Mouse (Mus musculus) heart, embryonic 16.5 days (tissue): ENCODE measurements around the gene Pcnx. TPM values are rescaled to one million over a fixed set of nuclear protein-coding genes. Genes with fewer than 3 reads are reported as not detected.

ENCODE experiments used
- ATAC-seq: fragments of 200-750 bp; cut with Nextera tagmentation; replicated peaks from 2 replicates; pipeline ENCODE4 v1.8.0; 2017; ENCODE audit warnings: moderate number of reproducible peaks; ENCODE audit not compliant: insufficient read depth, low FRiP score; ENCODE audit errors: extremely low read depth
- H3K27ac ChIP-seq: fragments of 300-500 bp; sonication (generic); 2 replicates; pipeline ENCODE4 v1.5.1; 2014; ENCODE audit warnings: mild to moderate bottlenecking, low read length, control low read depth, moderate library complexity
- H3K27me3 ChIP-seq: fragments of 300-500 bp; sonication (generic); 2 replicates; pipeline ENCODE4 v1.6.1; 2014; ENCODE audit warnings: low read length, mixed read lengths; ENCODE audit not compliant: control insufficient read depth, insufficient read depth
- H3K36me3 ChIP-seq: fragments of 300-500 bp; sonication (generic); 2 replicates; pipeline ENCODE4 v1.6.1; 2014; ENCODE audit not compliant: control insufficient read depth, insufficient read depth
- H3K4me1 ChIP-seq: fragments of 300-500 bp; sonication (generic); 2 replicates; pipeline ENCODE4 v1.6.1; 2014; ENCODE audit warnings: low read length, mixed read lengths; ENCODE audit not compliant: control insufficient read depth, insufficient read depth
- H3K4me2 ChIP-seq: fragments of 300-500 bp; sonication (generic); 2 replicates; pipeline ENCODE4 v1.6.1; 2014; ENCODE audit warnings: low read depth, mild to moderate bottlenecking, control low read depth, low read length
- H3K4me3 ChIP-seq: fragments of 300-500 bp; sonication (generic); 2 replicates; pipeline ENCODE4 v1.5.1; 2014; ENCODE audit warnings: mild to moderate bottlenecking, control low read depth, low read length
- H3K9ac ChIP-seq: fragments of 300-500 bp; sonication (generic); 2 replicates; pipeline ENCODE4 v1.6.1; 2014; ENCODE audit warnings: low read length, control low read depth
- H3K9me3 ChIP-seq: fragments of 300-500 bp; sonication (generic); replicated peaks from 2 replicates; pipeline ENCODE4 v1.6.1; 2016; ENCODE audit warnings: low read length; ENCODE audit not compliant: control insufficient read depth
- WGBS: fragments of 180-500 bp; shearing (Covaris S2); extraction: QIAGEN DNeasy Blood & Tissue Kit; methylation state at CpG from one replicate; pipeline ENCODE4 v1.1.7; 2014; 5-methylcytosine and 5-hydroxymethylcytosine counted together
- polyA plus RNA-seq: library from polyadenylated mRNA; unstranded; fragments of >200 nt; fragmentation: Nextera tagmentation; extraction: Ambion mirVana; gene quantifications from 2 replicates; pipeline ENCODE4 v1.2.1, GENCODE M21; 2015

Pcnx gene
- polyA plus RNA-seq, 1 experiment from 2014 or later, result 9.3 TPM

DNA sequence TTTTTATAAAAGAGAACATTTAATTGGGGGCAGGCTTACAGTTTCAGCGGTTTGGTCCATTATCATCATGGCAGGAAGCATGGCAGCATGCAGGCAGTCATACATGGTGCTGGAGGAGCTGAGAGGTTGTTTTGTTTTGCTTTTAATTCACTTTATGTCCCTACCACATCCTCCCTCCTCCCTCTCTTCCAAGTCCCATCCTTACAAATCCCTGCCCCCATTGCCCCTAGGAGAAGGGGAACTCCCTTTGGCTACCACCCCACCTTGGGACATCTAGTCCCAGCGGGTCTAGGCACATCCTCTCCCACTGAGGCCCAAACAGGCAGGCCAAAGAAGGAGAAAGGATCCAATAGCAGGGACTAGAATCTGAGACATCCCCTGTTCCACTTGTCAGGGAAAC is 44.6 kb downstream of the Pcnx start:
- ATAC-seq, result no peak
- 89% methylated on average over 2 of the region's 2 CpGs for WGBS
- Histone ChIP-seq H3K4me3 (no peak overlapping the region), H3K27me3 (no peaks in the 10 kb centered on the region), H3K36me3 (peaks cover 7% of the 10 kb centered on the region), H3K27ac (no peak overlapping the region), H3K9ac (no peak overlapping the region), H3K9me3 (peaks cover 3% of the 10 kb centered on the region), H3K4me1 (peaks cover 5% of the 10 kb centered on the region), H3K4me2 (no peak overlapping the region)

DNA sequence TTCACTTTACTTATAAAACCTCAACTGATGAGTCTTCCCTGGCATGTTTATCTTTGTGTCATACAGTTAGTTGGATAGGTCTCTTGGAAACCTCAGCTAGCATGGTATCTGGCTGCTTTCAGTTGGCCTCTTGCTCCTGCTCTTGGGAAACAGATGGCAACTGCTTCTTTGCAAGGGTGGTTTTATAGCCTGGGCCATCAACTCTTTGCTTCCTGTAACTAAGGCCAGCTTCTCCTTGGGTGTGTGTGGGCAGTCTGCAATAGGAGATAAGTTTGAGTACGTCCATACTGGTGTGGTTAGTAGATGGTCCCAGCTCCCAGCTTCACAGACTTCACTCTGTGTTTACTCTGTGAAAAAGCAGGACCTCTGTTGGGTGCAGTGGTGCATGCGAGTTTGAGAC is 46.0 kb downstream of the Pcnx start:
- no peaks in the 10 kb centered on the region for H3K27me3 ChIP-seq
- WGBS, result 80% methylated on average over 2 of the region's 2 CpGs
- no peak overlapping the region for H3K4me3 ChIP-seq
- ATAC-seq, result no peak
- H3K9ac ChIP-seq, result no peak overlapping the region
- H3K27ac ChIP-seq, result no peak overlapping the region
- H3K36me3 ChIP-seq, result peaks cover 7% of the 10 kb centered on the region
- peaks cover 3% of the 10 kb centered on the region for H3K9me3 ChIP-seq
- H3K4me2 ChIP-seq, result no peak overlapping the region
- H3K4me1 ChIP-seq, result peaks cover 5% of the 10 kb centered on the region

DNA sequence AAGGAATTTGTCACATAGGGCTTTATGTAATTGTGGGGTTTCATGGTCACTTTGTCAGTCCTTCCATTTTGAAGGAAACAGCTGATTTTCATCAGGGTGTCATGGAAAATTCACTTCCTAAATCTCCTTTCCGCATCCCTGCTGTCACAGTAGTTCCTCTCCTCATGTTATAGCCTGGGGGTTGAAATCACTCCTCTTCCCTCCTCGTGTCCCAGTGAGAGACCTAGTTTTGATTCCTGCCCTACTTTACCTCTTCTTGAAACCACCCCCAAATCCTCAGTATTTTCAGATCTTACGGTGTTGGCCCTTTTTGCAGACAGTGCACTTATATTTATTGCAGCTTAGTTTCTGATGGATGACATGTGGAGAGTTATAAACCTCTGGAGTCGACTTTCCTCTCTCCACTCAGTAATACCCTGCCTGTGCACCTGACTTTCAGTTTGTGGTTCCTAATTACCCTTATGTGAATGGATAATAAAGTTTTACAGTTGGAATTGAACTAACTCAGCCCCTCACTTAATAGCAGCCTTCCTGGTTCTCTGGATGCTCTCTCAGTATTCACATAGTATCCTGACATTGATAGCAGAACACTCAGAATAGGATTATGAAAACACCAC is 48.0 kb downstream of the Pcnx start:
- no peak for ATAC-seq
- H3K4me1 ChIP-seq, result no peaks in the 10 kb centered on the region
- H3K36me3 ChIP-seq, result peaks cover 7% of the 10 kb centered on the region
- 69% methylated on average over 4 of the region's 4 CpGs for WGBS
- peaks cover 3% of the 10 kb centered on the region for H3K9me3 ChIP-seq
- no peak overlapping the region for H3K27ac ChIP-seq
- no peak overlapping the region for H3K9ac ChIP-seq
- H3K4me3 ChIP-seq, result no peak overlapping the region
- no peak overlapping the region for H3K4me2 ChIP-seq
- no peaks in the 10 kb centered on the region for H3K27me3 ChIP-seq

DNA sequence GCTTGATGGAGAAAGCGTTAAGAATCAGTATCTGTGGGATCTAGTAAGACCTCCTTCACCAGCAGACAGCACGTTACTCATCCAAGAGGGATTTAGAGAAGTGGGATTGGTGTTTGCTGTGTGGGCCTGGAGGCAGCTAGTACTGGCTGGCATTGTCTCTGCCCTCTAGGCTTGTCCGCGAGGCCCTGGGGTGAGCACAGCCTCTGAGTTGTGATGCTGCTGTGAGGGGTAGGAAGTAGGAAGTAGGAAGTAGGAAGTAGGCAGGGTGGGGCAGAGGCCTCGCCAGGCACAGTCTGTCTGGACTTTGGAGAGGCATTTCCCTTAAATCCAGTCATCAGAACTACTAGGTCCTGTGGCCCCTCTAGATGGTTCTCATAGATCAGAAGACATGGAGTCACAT is 50.6 kb downstream of the Pcnx start:
- Histone ChIP-seq H3K4me1 (0 out of 2 replicates have a peak, but pooled peaks cover 2% of the 10 kb centered on the region), H3K9me3 (peaks cover 3% of the 10 kb centered on the region), H3K4me2 (no peak overlapping the region), H3K27me3 (no peaks in the 10 kb centered on the region), H3K36me3 (peaks cover 13% of the 10 kb centered on the region), H3K9ac (no peak overlapping the region), H3K4me3 (no peak overlapping the region), H3K27ac (no peak overlapping the region)
- WGBS, result 76% methylated on average over 5 of the region's 5 CpGs
- no peak for ATAC-seq

DNA sequence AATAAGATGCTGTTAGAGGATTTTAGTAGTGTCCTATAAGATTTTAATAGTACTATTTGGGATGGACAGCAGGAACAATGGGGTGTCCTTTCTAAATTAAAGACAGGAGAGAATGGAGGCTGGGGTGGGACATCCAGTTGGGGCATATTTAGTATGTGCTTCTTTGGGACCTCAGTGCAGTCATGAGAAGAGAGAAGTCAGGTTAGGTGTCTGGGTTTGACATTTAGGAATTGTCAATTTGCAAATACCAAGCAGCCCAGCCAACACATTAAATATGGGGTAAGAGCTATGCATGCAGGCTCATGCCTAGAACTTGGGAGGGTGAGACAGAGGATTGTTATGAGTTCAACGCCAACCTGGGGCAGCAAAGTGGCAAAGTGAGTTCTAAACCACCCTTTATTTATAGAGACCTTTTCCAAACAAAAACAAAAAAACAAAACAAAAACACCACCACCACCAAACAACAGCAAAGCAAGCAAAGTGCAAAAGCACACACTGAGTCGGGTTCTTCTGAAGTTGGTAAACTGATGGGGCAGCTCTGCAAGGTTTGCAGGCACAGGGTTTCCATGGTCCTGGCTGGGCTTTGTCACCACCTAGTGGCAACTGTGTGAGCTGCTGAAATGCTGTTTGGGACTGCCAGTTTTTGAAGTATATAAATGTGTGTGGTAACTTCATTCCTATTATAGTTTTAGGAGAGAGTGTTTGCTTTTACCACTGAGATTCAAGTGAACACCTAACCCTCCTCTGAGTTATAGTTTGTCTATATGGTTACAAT is 55.5 kb downstream of the Pcnx start:
- no peaks in the 10 kb centered on the region for H3K27me3 ChIP-seq
- no peak overlapping the region for H3K9ac ChIP-seq
- no peaks in the 10 kb centered on the region for H3K9me3 ChIP-seq
- ATAC-seq, result 0 out of 2 replicates have a peak, but pooled peaks have one; percentile 63
- no peak overlapping the region for H3K4me3 ChIP-seq
- H3K27ac ChIP-seq, result no peak overlapping the region
- peaks cover 26% of the 10 kb centered on the region for H3K36me3 ChIP-seq
- H3K4me2 ChIP-seq, result no peak overlapping the region
- 44% methylated on average over 2 of the region's 2 CpGs for WGBS
- H3K4me1 ChIP-seq, result 0 out of 2 replicates have a peak, but pooled peaks cover 2% of the 10 kb centered on the region

DNA sequence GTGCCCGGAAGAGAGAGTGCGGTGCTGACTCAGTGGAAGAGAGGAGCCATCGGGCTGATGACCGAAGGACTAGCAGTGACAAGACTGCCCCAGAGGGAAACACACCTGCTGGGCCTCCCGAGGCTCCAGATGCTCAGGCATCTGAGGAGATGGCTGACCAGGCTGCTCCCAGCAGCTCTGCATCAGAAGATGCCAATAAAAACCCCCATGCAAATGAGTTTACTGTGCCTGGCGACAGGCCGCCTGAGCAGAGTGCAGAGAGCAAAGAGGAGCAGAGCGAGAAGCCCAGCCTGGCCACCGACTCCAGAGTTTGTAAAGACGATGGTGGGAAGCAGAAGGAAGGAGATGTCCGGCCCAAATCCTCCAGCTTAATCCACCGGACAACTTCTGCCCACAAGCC is 58.5 kb downstream of the Pcnx start:
- no peak for ATAC-seq
- Histone ChIP-seq H3K9me3 (no peaks in the 10 kb centered on the region), H3K27me3 (no peaks in the 10 kb centered on the region), H3K4me1 (peaks cover 5% of the 10 kb centered on the region), H3K4me3 (no peak overlapping the region), H3K9ac (no peak overlapping the region), H3K4me2 (no peak overlapping the region), H3K27ac (no peak overlapping the region), H3K36me3 (peaks cover 24% of the 10 kb centered on the region)
- 85% methylated on average over 12 of the region's 12 CpGs for WGBS

DNA sequence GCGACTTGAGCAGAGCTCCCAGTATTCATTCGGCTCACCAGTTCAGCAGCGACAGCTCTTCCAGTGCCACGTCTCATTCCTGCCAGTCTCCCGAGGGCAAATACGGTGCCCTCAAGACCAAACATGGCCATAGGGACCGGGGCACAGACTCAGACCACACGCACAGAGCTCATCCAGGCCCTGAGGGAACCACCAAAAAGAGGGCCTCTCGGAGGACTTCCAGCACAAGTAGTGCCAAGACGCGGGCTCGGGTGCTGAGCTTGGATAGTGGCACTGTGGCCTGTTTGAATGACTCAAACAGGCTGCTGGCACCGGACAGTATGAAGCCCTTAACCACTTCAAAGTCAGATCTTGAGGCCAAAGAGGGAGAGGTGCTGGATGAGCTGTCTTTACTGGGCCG is 59.1 kb downstream of the Pcnx start:
- Histone ChIP-seq H3K4me3 (no peak overlapping the region), H3K4me2 (no peak overlapping the region)
- WGBS, result 88% methylated on average over 14 of the region's 14 CpGs

DNA sequence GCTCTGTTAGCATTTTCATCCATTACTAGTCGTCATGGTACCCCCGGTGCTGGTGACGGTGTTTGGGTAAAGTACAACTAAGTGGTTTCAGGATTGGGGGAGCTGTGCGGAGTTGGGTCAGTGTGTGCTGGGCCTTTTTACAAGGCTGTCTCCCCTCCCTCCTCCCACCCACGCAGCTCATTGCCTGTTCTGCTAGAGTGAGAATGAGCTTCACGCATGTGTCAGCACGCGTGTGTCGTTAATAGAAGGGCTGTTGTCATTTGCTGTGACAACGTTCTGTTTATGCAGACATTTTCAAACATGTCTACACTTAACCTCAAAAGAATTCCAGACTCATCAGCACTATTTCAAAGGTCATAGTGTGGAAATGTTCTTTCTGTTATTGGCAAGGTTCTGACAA is 60.2 kb downstream of the Pcnx start:
- Histone ChIP-seq H3K4me1 (peaks cover 5% of the 10 kb centered on the region), H3K4me3 (no peak overlapping the region), H3K27me3 (no peaks in the 10 kb centered on the region), H3K9me3 (no peaks in the 10 kb centered on the region), H3K36me3 (peaks cover 20% of the 10 kb centered on the region), H3K27ac (no peak overlapping the region), H3K9ac (no peak overlapping the region), H3K4me2 (no peak overlapping the region)
- 83% methylated on average over 10 of the region's 10 CpGs for WGBS
- no peak for ATAC-seq

More for the DNA sequence above, 59.1 kb downstream of the Pcnx start:
- peaks cover 5% of the 10 kb centered on the region for H3K4me1 ChIP-seq
- H3K27me3 ChIP-seq, result no peaks in the 10 kb centered on the region
- H3K27ac ChIP-seq, result no peak overlapping the region
- peaks cover 20% of the 10 kb centered on the region for H3K36me3 ChIP-seq
- H3K9me3 ChIP-seq, result no peaks in the 10 kb centered on the region
- ATAC-seq, result no peak
- H3K9ac ChIP-seq, result no peak overlapping the region

DNA sequence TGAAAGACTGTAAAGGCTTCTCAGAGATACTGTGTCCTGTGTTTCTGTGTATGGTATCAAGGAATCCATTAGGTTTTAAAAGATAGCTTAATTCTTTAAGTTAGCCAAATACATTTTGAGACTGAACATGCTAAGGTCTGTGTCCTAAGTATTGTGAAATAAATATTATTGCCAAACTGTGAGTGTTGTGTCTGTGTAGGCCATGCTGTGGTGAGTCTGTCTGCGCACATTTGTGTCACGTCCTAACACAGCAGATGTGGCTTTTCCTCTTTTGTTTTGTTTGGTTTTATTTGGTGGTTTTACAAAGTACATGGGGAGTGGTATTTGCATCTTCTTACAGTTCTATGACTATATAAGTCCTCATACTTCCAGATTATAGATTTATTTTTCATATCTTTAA is 60.8 kb downstream of the Pcnx start:
- H3K9ac ChIP-seq, result no peak overlapping the region
- no peaks in the 10 kb centered on the region for H3K9me3 ChIP-seq
- H3K36me3 ChIP-seq, result peaks cover 20% of the 10 kb centered on the region
- peaks cover 5% of the 10 kb centered on the region for H3K4me1 ChIP-seq
- H3K4me2 ChIP-seq, result no peak overlapping the region
- ATAC-seq, result no peak
- 85% methylated on average over 2 of the region's 2 CpGs for WGBS
- H3K27me3 ChIP-seq, result no peaks in the 10 kb centered on the region
- no peak overlapping the region for H3K27ac ChIP-seq
- no peak overlapping the region for H3K4me3 ChIP-seq
